Mouse (Mus musculus) forebrain, embryonic 16.5 days (tissue): Measurements from ENCODE around the gene Hpn. TPM values are rescaled to one million over a fixed set of nuclear protein-coding genes. Genes with fewer than 3 reads are reported as not detected.

Experiments
- ATAC-seq: fragments of 200-750 bp; cut with Nextera tagmentation; 2 replicates; pipeline ENCODE4 v1.8.0; 2017; ENCODE audit warnings: mild to moderate bottlenecking, moderate library complexity
- H3K27ac ChIP-seq: fragments of 300-500 bp; sonication (generic); 2 replicates; pipeline ENCODE4 v1.5.1; 2014; ENCODE audit warnings: low read length, control low read depth
- H3K27me3 ChIP-seq: fragments of 300-500 bp; sonication (generic); replicated peaks from 2 replicates; pipeline ENCODE4 v1.6.1; 2014; ENCODE audit warnings: low read length; ENCODE audit not compliant: control insufficient read depth, insufficient read depth
- H3K36me3 ChIP-seq: fragments of 300-500 bp; sonication (generic); 2 replicates; pipeline ENCODE4 v1.6.1; 2014; ENCODE audit not compliant: control insufficient read depth, insufficient read depth
- H3K4me1 ChIP-seq: fragments of 300-500 bp; sonication (generic); replicated peaks from 2 replicates; pipeline ENCODE4 v1.6.1; 2014; ENCODE audit warnings: low read length; ENCODE audit not compliant: control insufficient read depth, insufficient read depth
- H3K4me2 ChIP-seq: fragments of 300-500 bp; sonication (generic); 2 replicates; pipeline ENCODE4 v1.6.1; 2014; ENCODE audit warnings: mild to moderate bottlenecking, low read length, control low read depth
- H3K4me3 ChIP-seq: fragments of 300-500 bp; sonication (generic); replicated peaks from 2 replicates; pipeline ENCODE4 v1.5.1; 2014; ENCODE audit warnings: mild to moderate bottlenecking, low read length, control low read depth
- H3K9ac ChIP-seq: fragments of 300-500 bp; sonication (generic); replicated peaks from 2 replicates; pipeline ENCODE4 v1.6.1; 2014; ENCODE audit warnings: low read depth, low read length, control low read depth
- H3K9me3 ChIP-seq: fragments of 300-500 bp; sonication (generic); 2 replicates; pipeline ENCODE4 v1.6.1; 2016; ENCODE audit warnings: low read length; ENCODE audit not compliant: control insufficient read depth
- WGBS: fragments of 180-500 bp; shearing (Covaris S2); extraction: QIAGEN DNeasy Blood & Tissue Kit; methylation state at CpG from one replicate; pipeline ENCODE4 v1.1.7; 2014; 5-methylcytosine and 5-hydroxymethylcytosine counted together
- polyA plus RNA-seq: library from polyadenylated mRNA; unstranded; fragments of >200 nt; fragmentation: Nextera tagmentation; extraction: Ambion mirVana; gene quantifications from 2 replicates; pipeline ENCODE4 v1.2.1, GENCODE M21; 2015

Gene Hpn
- 0.88 TPM in 1 of 2 replicates, not detected in the other for polyA plus RNA-seq

- Histone ChIP-seq H3K4me2 (no peak within 1 kb of the TSS), H3K36me3 (no peaks in the 10 kb centered on the region), H3K9me3 (no peaks in the 10 kb centered on the region), H3K9ac (no peak within 1 kb of the TSS), H3K27ac (no peak within 1 kb of the TSS), H3K4me3 (no peak within 1 kb of the TSS), H3K27me3 (no peaks in the 10 kb centered on the region), H3K4me1 (no peaks in the 10 kb centered on the region)
- WGBS, result 19% methylated on average over 12 of the region's 15 CpGs
- ATAC-seq, result no peak
Observed at GRCm38 (mm10) chr7:31115182-31115581, at the start of gene Hpn. Gene Hpn (minus strand): TSS chr7:31115290.

GRCm38 (mm10) chr7:31164748-31165147, 49.7 kb upstream of the Hpn start:
- Histone ChIP-seq H3K4me2 (no peak overlapping the region), H3K9me3 (no peaks in the 10 kb centered on the region), H3K27me3 (no peaks in the 10 kb centered on the region), H3K9ac (no peak overlapping the region), H3K4me1 (no peaks in the 10 kb centered on the region), H3K36me3 (no peaks in the 10 kb centered on the region), H3K27ac (no peak overlapping the region), H3K4me3 (no peak overlapping the region)
- WGBS, result 43% methylated on average over 1 of the region's 1 CpGs
- ATAC-seq, result no peak

DNA sequence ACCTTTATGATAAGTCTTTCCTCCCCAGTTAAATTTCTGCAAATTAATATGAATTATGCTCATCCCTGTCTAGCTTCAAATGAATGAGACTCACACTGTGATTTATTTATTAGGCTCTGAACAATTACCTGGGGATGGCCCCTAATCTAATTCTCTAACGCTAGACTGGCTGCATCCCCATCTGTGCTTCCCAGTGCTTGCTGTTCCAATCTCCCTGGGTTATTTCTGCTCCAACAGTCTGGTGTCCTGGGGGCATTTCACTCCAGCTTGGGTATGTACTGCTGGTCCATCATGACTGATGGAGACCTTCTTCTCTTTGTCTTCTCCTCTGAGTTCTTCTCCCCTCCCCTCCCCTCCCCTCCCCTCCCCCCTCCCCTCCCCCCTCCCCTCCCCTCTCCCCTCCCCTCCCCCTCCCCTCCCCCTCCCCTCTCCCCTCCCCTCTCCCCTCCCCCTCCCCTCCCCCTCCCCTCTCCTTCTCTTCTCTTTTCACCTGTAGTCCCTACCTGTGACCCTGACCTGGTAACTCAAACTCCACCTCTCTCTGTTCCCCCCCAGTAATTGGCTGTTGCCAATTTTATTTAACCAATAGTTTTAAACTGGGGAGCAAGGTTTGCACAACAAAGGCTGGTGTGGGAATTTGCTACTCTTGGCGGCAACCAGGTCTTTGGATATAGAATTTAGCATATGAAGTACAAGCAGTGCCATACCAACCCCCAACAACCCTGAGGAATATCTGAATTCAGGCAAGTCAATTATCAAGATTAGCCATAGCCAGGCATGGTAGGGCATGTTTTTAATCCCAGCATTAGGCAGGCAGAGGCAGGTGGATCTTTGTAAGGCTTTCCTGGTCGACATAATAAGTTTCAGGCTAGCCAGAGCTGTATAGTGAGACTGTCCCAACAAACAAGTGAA, 48.8 kb upstream of the Hpn start:
- ATAC-seq, result no peak
- Histone ChIP-seq H3K4me1 (no peaks in the 10 kb centered on the region), H3K27me3 (no peaks in the 10 kb centered on the region), H3K27ac (no peak overlapping the region), H3K36me3 (no peaks in the 10 kb centered on the region), H3K9ac (no peak overlapping the region), H3K9me3 (no peaks in the 10 kb centered on the region), H3K4me2 (no peak overlapping the region), H3K4me3 (no peak overlapping the region)
- 65% methylated on average over 3 of the region's 3 CpGs for WGBS

GRCm38 (mm10) chr7:31162324-31162723, 47.2 kb upstream of the Hpn start:
- no peaks in the 10 kb centered on the region for H3K36me3 ChIP-seq
- H3K4me2 ChIP-seq, result no peak overlapping the region
- WGBS, result 79% methylated on average over 11 of the region's 11 CpGs
- no peak overlapping the region for H3K4me3 ChIP-seq
- H3K27me3 ChIP-seq, result no peaks in the 10 kb centered on the region
- H3K27ac ChIP-seq, result no peak overlapping the region
- no peak overlapping the region for H3K9ac ChIP-seq
- no peaks in the 10 kb centered on the region for H3K9me3 ChIP-seq
- no peaks in the 10 kb centered on the region for H3K4me1 ChIP-seq
- no peak for ATAC-seq

DNA sequence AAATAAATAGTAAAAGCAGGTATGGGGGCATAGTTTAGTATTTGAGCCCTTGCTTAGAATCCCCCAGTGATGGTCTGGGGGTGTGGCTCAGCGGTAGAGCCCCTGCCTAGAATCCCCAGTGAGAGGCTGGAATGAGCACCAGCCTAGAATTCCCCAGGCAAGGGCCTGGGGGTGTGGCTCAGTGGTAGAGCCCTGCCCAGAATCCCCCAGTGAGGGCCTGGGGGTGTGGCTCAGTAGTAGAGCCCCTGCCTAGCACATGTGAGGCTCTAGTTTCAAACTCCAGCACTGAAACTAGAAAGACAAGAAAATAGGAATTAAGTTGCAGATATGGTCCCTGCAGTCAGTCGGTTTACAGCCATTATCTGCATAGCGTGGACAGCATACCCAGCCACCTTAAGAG, 46.7 kb upstream of the Hpn start:
- H3K36me3 ChIP-seq, result no peaks in the 10 kb centered on the region
- no peak for ATAC-seq
- no peak overlapping the region for H3K9ac ChIP-seq
- H3K4me3 ChIP-seq, result no peak overlapping the region
- H3K27me3 ChIP-seq, result no peaks in the 10 kb centered on the region
- no peak overlapping the region for H3K4me2 ChIP-seq
- no peaks in the 10 kb centered on the region for H3K4me1 ChIP-seq
- 54% methylated on average over 3 of the region's 3 CpGs for WGBS
- no peaks in the 10 kb centered on the region for H3K9me3 ChIP-seq
- no peak overlapping the region for H3K27ac ChIP-seq

- H3K4me2 ChIP-seq, result no peak overlapping the region
- H3K9ac ChIP-seq, result no peak overlapping the region
- no peak for ATAC-seq
- H3K27me3 ChIP-seq, result no peaks in the 10 kb centered on the region
- no peak overlapping the region for H3K27ac ChIP-seq
- no peak overlapping the region for H3K4me3 ChIP-seq
- no peaks in the 10 kb centered on the region for H3K36me3 ChIP-seq
- 89% methylated on average over 3 of the region's 3 CpGs for WGBS
- no peaks in the 10 kb centered on the region for H3K9me3 ChIP-seq
- H3K4me1 ChIP-seq, result no peaks in the 10 kb centered on the region
Observed at GRCm38 (mm10) chr7:31161246-31161645, 46.2 kb upstream of the Hpn start.

DNA sequence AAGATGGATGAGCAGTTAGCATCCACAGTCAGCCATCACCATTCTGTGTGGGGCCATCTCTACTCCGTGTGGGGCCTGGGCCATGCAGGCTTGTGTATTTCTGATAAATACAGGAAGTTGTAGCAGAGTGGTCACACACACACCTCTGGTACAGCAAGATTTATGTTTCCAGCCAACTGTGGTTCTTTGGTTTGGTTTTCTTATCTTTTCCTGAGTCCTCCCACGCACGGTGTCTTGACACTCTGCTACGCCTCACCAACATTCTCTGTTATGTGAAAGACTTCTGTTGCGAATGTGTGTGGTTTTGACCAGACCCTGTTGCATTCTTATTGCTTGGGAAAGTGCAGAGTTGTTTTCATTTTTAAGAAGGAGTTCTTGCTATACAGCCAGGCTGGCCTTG, 45.7 kb upstream of the Hpn start:
- 94% methylated on average over 5 of the region's 5 CpGs for WGBS
- Histone ChIP-seq H3K4me2 (no peak overlapping the region), H3K4me1 (no peaks in the 10 kb centered on the region), H3K36me3 (no peaks in the 10 kb centered on the region), H3K4me3 (no peak overlapping the region), H3K27me3 (no peaks in the 10 kb centered on the region), H3K9me3 (no peaks in the 10 kb centered on the region), H3K9ac (no peak overlapping the region), H3K27ac (no peak overlapping the region)
- no peak for ATAC-seq

DNA sequence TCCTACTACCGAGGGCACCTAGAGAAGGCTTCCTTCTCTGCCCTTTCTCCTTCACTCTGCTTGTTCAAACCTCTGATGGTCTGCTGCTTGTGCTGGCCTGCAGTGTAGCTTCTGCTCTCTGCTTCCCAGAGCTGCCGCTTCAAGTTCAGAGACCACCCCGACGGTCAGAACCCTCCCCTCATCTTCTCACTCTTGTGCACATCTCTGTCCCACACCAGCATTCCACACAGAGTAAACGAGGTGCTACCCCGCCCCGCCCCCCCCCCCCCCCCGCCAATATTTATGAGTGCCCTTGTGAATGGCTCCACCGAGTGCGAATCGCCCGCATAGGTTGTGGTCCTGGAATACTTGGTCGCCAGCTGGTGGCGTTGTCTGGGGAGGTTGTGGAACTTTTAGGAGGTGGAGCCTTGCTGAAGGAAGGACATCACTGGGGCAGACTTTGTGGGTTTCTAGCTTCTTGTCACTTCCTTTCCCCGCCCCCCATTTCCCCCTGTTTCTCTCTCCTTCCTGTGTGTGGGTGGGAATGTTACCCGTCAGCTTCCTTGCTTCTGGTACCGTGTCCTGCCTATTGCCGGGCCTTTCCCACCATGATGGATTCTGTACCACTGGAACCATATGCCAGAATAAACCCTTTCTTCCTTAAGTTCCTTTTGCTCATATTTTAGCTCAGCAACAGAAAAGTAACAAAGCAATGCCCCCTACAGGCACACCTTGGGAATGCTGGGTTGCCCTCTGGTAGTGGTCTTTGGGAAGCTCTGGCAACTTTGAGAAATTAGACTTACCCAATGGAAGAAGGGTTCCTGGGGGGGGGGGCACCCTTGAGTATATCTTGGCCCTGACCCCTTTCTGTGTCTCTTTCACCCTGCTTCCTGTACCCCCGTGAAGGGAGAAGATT, 41.2 kb upstream of the Hpn start:
- ATAC-seq, result no peak
- Histone ChIP-seq H3K4me1 (peaks cover 10% of the 10 kb centered on the region), H3K27me3 (no peaks in the 10 kb centered on the region), H3K4me2 (no peak overlapping the region), H3K27ac (no peak overlapping the region), H3K9me3 (no peaks in the 10 kb centered on the region), H3K9ac (no peak overlapping the region), H3K36me3 (no peaks in the 10 kb centered on the region), H3K4me3 (no peak overlapping the region)
- WGBS, result 37% methylated on average over 18 of the region's 19 CpGs

GRCm38 (mm10) chr7:31155296-31156033, 40.4 kb upstream of the Hpn start, which contains the start of gene Gramd1a:
Gene Gramd1a (minus strand): TSS chr7:31155896.
- H3K4me2 ChIP-seq, result no peak within 1 kb of the TSS
- H3K9ac ChIP-seq, result no peak within 1 kb of the TSS
- WGBS, result 78% methylated on average over 5 of the region's 5 CpGs
- no peak for ATAC-seq
- H3K4me1 ChIP-seq, result peaks cover 11% of the 10 kb centered on the region
- no peaks in the 10 kb centered on the region for H3K36me3 ChIP-seq
- no peaks in the 10 kb centered on the region for H3K27me3 ChIP-seq
- no peak within 1 kb of the TSS for H3K4me3 ChIP-seq
- no peaks in the 10 kb centered on the region for H3K9me3 ChIP-seq
- H3K27ac ChIP-seq, result no peak within 1 kb of the TSS
